Mouse (Mus musculus) lung, postnatal 0 days (tissue): Measurements from ENCODE around the gene Gm17334.

Experiments used
- CTCF ChIP-seq: IDR thresholded peaks from 2 replicates; pipeline ENCODE4 v1.5.1; 2016; ENCODE audit warnings: antibody characterized with exemption, mild to moderate bottlenecking
- EP300 ChIP-seq: IDR thresholded peaks from 2 replicates; pipeline ENCODE4 v1.6.1; 2016; ENCODE audit warnings: antibody characterized with exemption, mild to moderate bottlenecking, control low read depth

DNA sequence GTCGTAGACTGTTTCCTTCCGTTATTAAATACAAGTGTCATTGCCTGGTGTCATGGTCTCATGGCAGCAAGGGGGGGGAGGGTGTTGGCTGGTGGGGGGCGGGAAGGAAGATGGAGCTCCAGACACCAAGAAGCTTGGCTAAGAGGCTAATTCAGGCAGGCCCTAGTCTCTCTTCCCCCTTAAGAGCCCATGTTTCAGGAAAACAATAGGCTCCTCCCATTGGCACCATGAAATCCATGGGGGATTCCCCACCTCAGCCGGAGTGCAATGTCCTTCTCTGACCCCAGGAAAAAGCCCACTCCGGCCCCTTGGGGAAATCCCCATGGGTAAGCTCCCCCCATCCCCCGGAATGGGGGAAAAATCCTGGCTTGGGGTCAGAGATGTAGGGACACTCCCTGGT, 45.8 kb upstream of the Gm17334 start:
- no peak for TF ChIP-seq EP300
- TF ChIP-seq CTCF: no peak
